Mouse (Mus musculus) embryonic facial prominence, embryonic 13.5 days (tissue): Measurements from ENCODE around the gene Csrp1. TPM values are rescaled to one million over a fixed set of nuclear protein-coding genes. Genes with fewer than 3 reads are reported as not detected.

ENCODE experiments used
- ATAC-seq: fragments of 200-750 bp; cut with Nextera tagmentation; 2 replicates; pipeline ENCODE4 v1.8.0; 2017; ENCODE audit warnings: low read depth; ENCODE audit not compliant: insufficient number of reproducible peaks, insufficient read depth, low FRiP score, low TSS enrichment
- H3K27ac ChIP-seq: fragments of 300-500 bp; sonication (generic); 2 replicates; pipeline ENCODE4 v1.5.1; 2015; ENCODE audit warnings: moderate library complexity, mild to moderate bottlenecking, inconsistent platforms
- H3K27me3 ChIP-seq: fragments of 300-500 bp; sonication (generic); 2 replicates; pipeline ENCODE4 v1.6.1; 2015; ENCODE audit warnings: mild to moderate bottlenecking, inconsistent platforms
- H3K36me3 ChIP-seq: fragments of 300-500 bp; sonication (generic); 2 replicates; pipeline ENCODE4 v1.6.1; 2015; ENCODE audit warnings: mild to moderate bottlenecking, inconsistent platforms
- H3K4me1 ChIP-seq: fragments of 300-500 bp; sonication (generic); 2 replicates; pipeline ENCODE4 v1.6.1; 2015; ENCODE audit warnings: inconsistent platforms
- H3K4me2 ChIP-seq: fragments of 300-500 bp; sonication (generic); 2 replicates; pipeline ENCODE4 v1.6.1; 2015; ENCODE audit warnings: moderate library complexity, mild to moderate bottlenecking, inconsistent platforms
- H3K4me3 ChIP-seq: fragments of 300-500 bp; sonication (generic); 2 replicates; pipeline ENCODE4 v1.5.1; 2015; ENCODE audit warnings: mild to moderate bottlenecking, inconsistent platforms
- H3K9ac ChIP-seq: fragments of 300-500 bp; sonication (generic); 2 replicates; pipeline ENCODE4 v1.6.1; 2015; ENCODE audit warnings: mild to moderate bottlenecking, inconsistent platforms
- H3K9me3 ChIP-seq: fragments of 300-500 bp; sonication (generic); 2 replicates; pipeline ENCODE4 v1.6.1; 2016; ENCODE audit warnings: inconsistent platforms
- WGBS: fragments of 180-500 bp; shearing (Covaris S2); methylation state at CpG from one replicate; pipeline ENCODE4 v1.1.7; 2015; ENCODE audit warnings: mixed read lengths; 5-methylcytosine and 5-hydroxymethylcytosine counted together
- polyA plus RNA-seq: library from polyadenylated mRNA; unstranded; fragments of >200 nt; fragmentation: Nextera tagmentation; extraction: Ambion mirVana; gene quantifications from 2 replicates; pipeline ENCODE4 v1.2.1, GENCODE M21; 2015

Csrp1 gene
- 77.0 and 79.3 TPM in 2 replicates for polyA plus RNA-seq

GRCm38 (mm10) chr1:135719983-135720382, at the start of gene Csrp1:
Gene Csrp1, plus strand, starts transcription at chr1:135720061.
- H3K4me3 ChIP-seq, result no peak within 1 kb of the TSS
- H3K9ac ChIP-seq, result 0 out of 2 replicates have a peak within 1 kb of the TSS, but pooled peaks have one; percentile 27
- H3K27me3 ChIP-seq, result no peaks in the 10 kb centered on the region
- H3K9me3 ChIP-seq, result no peaks in the 10 kb centered on the region
- ATAC-seq, result 0 out of 2 replicates have a peak, but pooled peaks have one; percentile 34
- H3K36me3 ChIP-seq, result no peaks in the 10 kb centered on the region
- no peak within 1 kb of the TSS for H3K27ac ChIP-seq
- WGBS, result 67% methylated on average over 6 of the region's 6 CpGs
- H3K4me1 ChIP-seq, result peaks cover 3% of the 10 kb centered on the region
- H3K4me2 ChIP-seq, result no peak within 1 kb of the TSS

GRCm38 (mm10) chr1:135670397-135671130, 49.3 kb upstream of the Csrp1 start:
- no peaks in the 10 kb centered on the region for H3K27me3 ChIP-seq
- no peaks in the 10 kb centered on the region for H3K9me3 ChIP-seq
- peak overlapping the region; percentile 22; the same call in 1 of the 2 replicates for H3K27ac ChIP-seq
- no peak overlapping the region for H3K9ac ChIP-seq
- 11% methylated on average over 13 of the region's 13 CpGs for WGBS
- H3K36me3 ChIP-seq, result no peaks in the 10 kb centered on the region
- H3K4me2 ChIP-seq, result peak overlapping the region; percentile 44
- H3K4me1 ChIP-seq, result peaks cover 40% of the 10 kb centered on the region
- H3K4me3 ChIP-seq, result no peak overlapping the region
- no peak; the same call in 1 of the 2 replicates for ATAC-seq

- Histone ChIP-seq H3K4me1 (peaks cover 42% of the 10 kb centered on the region), H3K9ac (no peak overlapping the region), H3K4me3 (no peak overlapping the region), H3K27ac (no peak overlapping the region), H3K36me3 (no peaks in the 10 kb centered on the region), H3K4me2 (no peak overlapping the region), H3K9me3 (no peaks in the 10 kb centered on the region), H3K27me3 (no peaks in the 10 kb centered on the region)
- 23% methylated on average over 1 of the region's 1 CpGs for WGBS
- ATAC-seq, result no peak
These were observed 48.5 kb upstream of the Csrp1 start for GRCm38 (mm10) chr1:135671406-135671805.

GRCm38 (mm10) chr1:135671956-135672355, 47.9 kb upstream of the Csrp1 start:
- peak overlapping the region; percentile 48; the same call in 1 of the 2 replicates for H3K27ac ChIP-seq
- WGBS, result 70% methylated on average over 8 of the region's 8 CpGs
- H3K36me3 ChIP-seq, result no peaks in the 10 kb centered on the region
- no peak overlapping the region for H3K4me2 ChIP-seq
- H3K9ac ChIP-seq, result peak overlapping the region; percentile 32; the same call in 1 of the 2 replicates
- peaks cover 42% of the 10 kb centered on the region for H3K4me1 ChIP-seq
- H3K27me3 ChIP-seq, result no peaks in the 10 kb centered on the region
- no peaks in the 10 kb centered on the region for H3K9me3 ChIP-seq
- H3K4me3 ChIP-seq, result no peak overlapping the region
- ATAC-seq, result no peak

- H3K9ac ChIP-seq, result peak overlapping the region; percentile 32; the same call in 1 of the 2 replicates
- no peaks in the 10 kb centered on the region for H3K9me3 ChIP-seq
- H3K4me3 ChIP-seq, result no peak overlapping the region
- H3K4me1 ChIP-seq, result peaks cover 42% of the 10 kb centered on the region
- H3K4me2 ChIP-seq, result no peak overlapping the region
- ATAC-seq, result no peak
- no peaks in the 10 kb centered on the region for H3K36me3 ChIP-seq
- H3K27ac ChIP-seq, result peak overlapping the region; percentile 48
- 48% methylated on average over 4 of the region's 4 CpGs for WGBS
- no peaks in the 10 kb centered on the region for H3K27me3 ChIP-seq
These were observed 47.5 kb upstream of the Csrp1 start for GRCm38 (mm10) chr1:135672374-135672773.

GRCm38 (mm10) chr1:135673423-135673822, 46.4 kb upstream of the Csrp1 start:
- H3K27me3 ChIP-seq, result no peaks in the 10 kb centered on the region
- no peak for ATAC-seq
- H3K9me3 ChIP-seq, result no peaks in the 10 kb centered on the region
- no peak overlapping the region for H3K27ac ChIP-seq
- H3K4me2 ChIP-seq, result no peak overlapping the region
- no peak overlapping the region for H3K9ac ChIP-seq
- 74% methylated on average over 14 of the region's 14 CpGs for WGBS
- H3K36me3 ChIP-seq, result no peaks in the 10 kb centered on the region
- peaks cover 37% of the 10 kb centered on the region for H3K4me1 ChIP-seq
- no peak overlapping the region for H3K4me3 ChIP-seq

GRCm38 (mm10) chr1:135675449-135676129, 44.3 kb upstream of the Csrp1 start:
- Histone ChIP-seq H3K4me3 (no peak overlapping the region), H3K27ac (no peak overlapping the region), H3K9me3 (no peaks in the 10 kb centered on the region), H3K4me1 (peaks cover 16% of the 10 kb centered on the region), H3K4me2 (no peak overlapping the region), H3K36me3 (no peaks in the 10 kb centered on the region), H3K27me3 (no peaks in the 10 kb centered on the region), H3K9ac (no peak overlapping the region)
- 40% methylated on average over 11 of the region's 11 CpGs for WGBS
- ATAC-seq, result no peak

- H3K9ac ChIP-seq, result no peak overlapping the region
- H3K27ac ChIP-seq, result no peak overlapping the region
- ATAC-seq, result no peak
- H3K36me3 ChIP-seq, result no peaks in the 10 kb centered on the region
- H3K9me3 ChIP-seq, result no peaks in the 10 kb centered on the region
- H3K27me3 ChIP-seq, result peaks cover 3% of the 10 kb centered on the region; the same call in 1 of the 2 replicates
- 88% methylated on average over 10 of the region's 10 CpGs for WGBS
- H3K4me3 ChIP-seq, result no peak overlapping the region
- no peak overlapping the region for H3K4me2 ChIP-seq
- H3K4me1 ChIP-seq, result peaks cover 15% of the 10 kb centered on the region
These were observed 43.6 kb upstream of the Csrp1 start for GRCm38 (mm10) chr1:135676247-135676646.

- peaks cover 3% of the 10 kb centered on the region; the same call in 1 of the 2 replicates for H3K27me3 ChIP-seq
- 49% methylated on average over 8 of the region's 8 CpGs for WGBS
- peaks cover 13% of the 10 kb centered on the region for H3K4me1 ChIP-seq
- ATAC-seq, result no peak
- no peak overlapping the region for H3K4me2 ChIP-seq
- no peak overlapping the region for H3K4me3 ChIP-seq
- H3K27ac ChIP-seq, result no peak overlapping the region
- H3K36me3 ChIP-seq, result no peaks in the 10 kb centered on the region
- H3K9me3 ChIP-seq, result no peaks in the 10 kb centered on the region
- H3K9ac ChIP-seq, result no peak overlapping the region
These were observed 42.8 kb upstream of the Csrp1 start for GRCm38 (mm10) chr1:135676938-135677682.

- Histone ChIP-seq H3K4me2 (no peak overlapping the region), H3K9me3 (no peaks in the 10 kb centered on the region), H3K4me3 (no peak overlapping the region), H3K27ac (no peak overlapping the region), H3K27me3 (peaks cover 3% of the 10 kb centered on the region; the same call in 1 of the 2 replicates), H3K4me1 (peaks cover 6% of the 10 kb centered on the region), H3K36me3 (no peaks in the 10 kb centered on the region), H3K9ac (no peak overlapping the region)
- no peak for ATAC-seq
- WGBS, result 79% methylated on average over 6 of the region's 6 CpGs
These were observed 41.7 kb upstream of the Csrp1 start for GRCm38 (mm10) chr1:135678145-135678544.

- no peaks in the 10 kb centered on the region for H3K36me3 ChIP-seq
- H3K4me1 ChIP-seq, result peaks cover 10% of the 10 kb centered on the region
- no peaks in the 10 kb centered on the region for H3K9me3 ChIP-seq
- no peak for ATAC-seq
- WGBS, result 69% methylated on average over 4 of the region's 4 CpGs
- H3K27me3 ChIP-seq, result peaks cover 8% of the 10 kb centered on the region
- no peak overlapping the region for H3K27ac ChIP-seq
- no peak overlapping the region for H3K9ac ChIP-seq
- no peak overlapping the region for H3K4me3 ChIP-seq
- H3K4me2 ChIP-seq, result no peak overlapping the region
These were observed 39.1 kb upstream of the Csrp1 start for GRCm38 (mm10) chr1:135680716-135681115.
